Mouse (Mus musculus): ENCODE results near the gene Gnl2. TPM values are rescaled to one million over a fixed set of nuclear protein-coding genes. Genes with fewer than 3 reads are reported as not detected.

Gene Gnl2
- polyA plus RNA-seq, 1 experiment from 2014 or later, result 95.9 TPM

DNA sequence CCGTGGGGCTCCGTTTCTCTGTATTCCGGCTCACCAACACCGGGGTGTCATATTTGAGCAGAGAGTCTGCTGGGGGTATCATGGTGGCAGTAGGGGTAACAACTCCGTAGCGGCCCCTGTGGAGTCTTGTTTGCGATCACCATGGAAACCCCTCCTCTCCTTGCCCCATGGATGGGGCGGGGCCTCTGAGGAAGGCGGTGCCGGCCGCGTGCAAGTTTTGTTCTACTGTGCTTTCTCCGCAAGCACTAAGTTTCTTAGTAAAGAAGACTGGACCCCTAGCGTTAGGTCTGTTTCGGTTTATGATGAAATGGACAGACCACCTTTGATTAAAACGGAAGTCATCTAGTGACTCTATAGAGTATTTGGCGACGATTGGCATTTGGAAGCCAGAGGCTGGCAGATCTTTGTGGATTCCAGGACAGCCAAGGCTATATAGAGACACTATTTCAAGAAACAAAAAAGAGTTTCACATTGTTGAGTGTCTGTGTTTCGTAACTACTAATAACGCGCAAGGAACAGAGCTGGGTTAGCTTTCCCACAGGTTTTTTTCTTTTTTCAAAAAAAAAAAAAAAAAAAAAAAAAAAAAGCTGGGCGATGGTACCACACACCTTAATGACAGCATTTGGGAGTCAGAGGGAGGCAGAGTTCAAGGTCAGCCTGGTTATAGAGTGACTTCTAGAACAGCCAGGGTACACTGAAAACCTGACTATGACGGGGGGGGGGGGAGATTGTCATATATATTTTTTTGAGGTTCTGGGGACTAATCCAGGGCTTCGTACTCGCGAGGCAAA lies 49.3 kb downstream of the Gnl2 start, which contains the start of gene Dnali1:
Dnali1 (minus strand) TSS at position 187 of the 791 bp plus-strand sequence.
- peak within 1 kb of the TSS; percentile 94 for H3K4me2 ChIP-seq (ENCODE audit: low read length)
- 2% methylated on average over 26 of the region's 26 CpGs for WGBS
- H3K27ac ChIP-seq (ENCODE audit: low read length), result peak within 1 kb of the TSS; percentile 63
- no peaks in the 10 kb centered on the region for H3K27me3 ChIP-seq (ENCODE audit: control insufficient read depth, insufficient read depth, low read depth, low read length)
- ATAC-seq, result peak; percentile 53
- peak within 1 kb of the TSS; percentile 90 for H3K4me3 ChIP-seq (ENCODE audit: low read depth, low read length)
- peak within 1 kb of the TSS; percentile 88 for H3K9ac ChIP-seq (ENCODE audit: low read depth, low read length)
- peaks cover 17% of the 10 kb centered on the region for H3K4me1 ChIP-seq (ENCODE audit: control insufficient read depth, insufficient read depth, low read length)
- peaks cover 2% of the 10 kb centered on the region; the same call in 1 of the 2 replicates for H3K36me3 ChIP-seq (ENCODE audit: control insufficient read depth, insufficient read depth, low read length)
- no peaks in the 10 kb centered on the region for H3K9me3 ChIP-seq (replicated peaks; ENCODE audit: control insufficient read depth, low read length, poor library complexity, severe bottlenecking)

- Histone ChIP-seq H3K4me1 (ENCODE audit: control insufficient read depth, insufficient read depth, low read length) (peaks cover 17% of the 10 kb centered on the region), H3K27ac (ENCODE audit: low read length) (peak within 1 kb of the TSS; percentile 63), H3K27me3 (ENCODE audit: control insufficient read depth, insufficient read depth, low read depth, low read length) (no peaks in the 10 kb centered on the region), H3K4me3 (ENCODE audit: low read depth, low read length) (peak within 1 kb of the TSS; percentile 90), H3K4me2 (ENCODE audit: low read length) (peak within 1 kb of the TSS; percentile 94), H3K9ac (ENCODE audit: low read depth, low read length) (peak within 1 kb of the TSS; percentile 88), H3K36me3 (ENCODE audit: control insufficient read depth, insufficient read depth, low read length) (peaks cover 11% of the 10 kb centered on the region), H3K9me3 (replicated peaks; ENCODE audit: control insufficient read depth, low read length, poor library complexity, severe bottlenecking) (no peaks in the 10 kb centered on the region)
- under 1% methylated on average over 67 of the region's 78 CpGs for WGBS
- ATAC-seq, result peak; percentile 92
These were observed 50.3 kb downstream of the Gnl2 start, which contains the start of gene Snip1 for GRCm38 (mm10) chr4:125066490-125067370. Gene Snip1 (plus strand): TSS chr4:125066672.

DNA sequence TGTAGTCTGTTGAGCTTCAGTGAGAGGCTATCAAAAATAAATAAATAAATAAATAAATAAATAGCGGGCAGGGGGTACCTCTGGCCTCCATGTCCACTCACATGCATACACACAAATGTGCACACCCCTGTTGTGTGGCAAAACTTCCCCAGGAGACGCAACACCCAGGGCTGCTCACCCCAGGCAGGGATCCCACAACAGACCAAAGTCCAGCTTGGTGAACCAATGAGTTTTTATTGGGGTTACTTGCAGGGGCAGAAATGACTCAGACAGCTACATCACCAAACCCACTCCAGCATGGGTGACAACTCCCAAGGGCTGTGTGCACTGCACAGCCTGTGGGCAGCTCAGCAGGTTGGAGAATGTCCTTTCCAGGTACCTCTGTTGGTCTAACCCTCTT lies 61.3 kb downstream of the Gnl2 start:
- ATAC-seq, result no peak
- H3K36me3 ChIP-seq (ENCODE audit: control insufficient read depth, insufficient read depth, low read length), result peaks cover 17% of the 10 kb centered on the region
- 92% methylated on average over 2 of the region's 2 CpGs for WGBS

GRCm38 (mm10) chr4:125078698-125079097 lies 62.3 kb downstream of the Gnl2 start:
- Histone ChIP-seq H3K4me1 (ENCODE audit: control insufficient read depth, insufficient read depth, low read length) (no peaks in the 10 kb centered on the region; the same call in 1 of the 2 replicates), H3K27ac (ENCODE audit: low read length) (no peak overlapping the region), H3K4me3 (ENCODE audit: low read depth, low read length) (no peak overlapping the region), H3K9ac (ENCODE audit: low read depth, low read length) (no peak overlapping the region), H3K27me3 (ENCODE audit: control insufficient read depth, insufficient read depth, low read depth, low read length) (no peaks in the 10 kb centered on the region), H3K4me2 (ENCODE audit: low read length) (no peak overlapping the region), H3K9me3 (replicated peaks; ENCODE audit: control insufficient read depth, low read length, poor library complexity, severe bottlenecking) (no peaks in the 10 kb centered on the region), H3K36me3 (ENCODE audit: control insufficient read depth, insufficient read depth, low read length) (peaks cover 13% of the 10 kb centered on the region)
- no peak for ATAC-seq
- WGBS, result 94% methylated on average over 2 of the region's 2 CpGs

More for the DNA sequence above, 61.3 kb downstream of the Gnl2 start:
- no peaks in the 10 kb centered on the region for H3K27me3 ChIP-seq (ENCODE audit: control insufficient read depth, insufficient read depth, low read depth, low read length)
- no peak overlapping the region for H3K27ac ChIP-seq (ENCODE audit: low read length)
- no peaks in the 10 kb centered on the region for H3K4me1 ChIP-seq (ENCODE audit: control insufficient read depth, insufficient read depth, low read length)
- no peaks in the 10 kb centered on the region for H3K9me3 ChIP-seq (replicated peaks; ENCODE audit: control insufficient read depth, low read length, poor library complexity, severe bottlenecking)
- no peak overlapping the region for H3K9ac ChIP-seq (ENCODE audit: low read depth, low read length)
- H3K4me2 ChIP-seq (ENCODE audit: low read length), result no peak overlapping the region
- H3K4me3 ChIP-seq (ENCODE audit: low read depth, low read length), result no peak overlapping the region

DNA sequence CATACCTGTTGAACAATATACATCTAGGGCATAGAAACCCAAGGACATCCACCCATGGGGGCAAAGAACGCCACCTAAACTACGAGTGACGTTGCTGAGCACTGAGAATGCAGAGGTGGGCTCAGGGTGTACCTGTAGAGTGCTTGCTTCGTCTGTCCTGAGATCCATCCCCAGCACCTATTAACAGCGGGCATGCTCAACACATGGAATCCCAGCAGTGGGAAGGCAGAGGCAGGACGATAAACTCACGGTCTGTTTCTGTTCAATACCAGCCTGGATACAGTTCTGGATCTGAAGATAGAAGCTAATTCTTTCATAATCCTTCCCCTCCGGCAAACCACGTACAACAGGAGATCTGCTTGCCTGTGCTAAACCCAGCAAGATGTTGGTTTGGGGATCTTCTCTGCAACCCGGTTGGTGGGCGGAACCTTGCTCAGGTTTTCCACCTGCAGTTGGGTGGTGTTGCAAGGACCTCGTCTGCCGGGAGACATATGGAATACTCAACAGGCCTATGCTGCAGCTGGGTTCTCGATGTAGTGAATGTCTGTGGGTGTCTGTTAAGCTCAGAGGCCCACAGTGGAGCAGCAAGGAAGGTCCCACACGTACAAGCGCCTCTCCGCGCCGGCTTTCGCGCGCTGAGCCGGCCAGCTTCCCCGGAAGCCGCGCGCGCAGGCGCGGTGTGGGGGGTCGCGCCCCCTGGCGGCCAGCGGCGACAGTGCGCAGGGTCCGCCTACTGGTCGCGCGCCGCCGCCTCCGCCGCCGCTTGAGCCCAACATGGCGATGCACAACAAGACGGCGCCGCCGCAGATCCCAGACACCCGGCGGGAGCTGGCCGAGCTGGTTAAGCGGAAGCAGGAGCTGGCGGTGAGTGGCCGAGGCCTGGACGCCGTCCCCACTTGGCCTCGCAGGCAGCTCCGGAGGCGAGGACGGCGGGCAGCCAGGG lies 68.3 kb downstream of the Gnl2 start, which contains the start of gene Meaf6:
Meaf6 (plus strand) TSS at position 732 of the 943 bp plus-strand sequence.
- Histone ChIP-seq H3K36me3 (ENCODE audit: control insufficient read depth, insufficient read depth, low read length) (peaks cover 3% of the 10 kb centered on the region; the same call in 1 of the 2 replicates), H3K4me3 (ENCODE audit: low read depth, low read length) (peak within 1 kb of the TSS; percentile 86), H3K4me2 (ENCODE audit: low read length) (peak within 1 kb of the TSS; percentile 73), H3K27ac (ENCODE audit: low read length) (peak within 1 kb of the TSS; percentile 99), H3K9me3 (replicated peaks; ENCODE audit: control insufficient read depth, low read length, poor library complexity, severe bottlenecking) (no peaks in the 10 kb centered on the region), H3K9ac (ENCODE audit: low read depth, low read length) (peak within 1 kb of the TSS; percentile 90), H3K4me1 (ENCODE audit: control insufficient read depth, insufficient read depth, low read length) (peaks cover 18% of the 10 kb centered on the region), H3K27me3 (ENCODE audit: control insufficient read depth, insufficient read depth, low read depth, low read length) (no peaks in the 10 kb centered on the region)
- WGBS, result 1% methylated on average over 63 of the region's 63 CpGs
- ATAC-seq, result peak; percentile 87

DNA sequence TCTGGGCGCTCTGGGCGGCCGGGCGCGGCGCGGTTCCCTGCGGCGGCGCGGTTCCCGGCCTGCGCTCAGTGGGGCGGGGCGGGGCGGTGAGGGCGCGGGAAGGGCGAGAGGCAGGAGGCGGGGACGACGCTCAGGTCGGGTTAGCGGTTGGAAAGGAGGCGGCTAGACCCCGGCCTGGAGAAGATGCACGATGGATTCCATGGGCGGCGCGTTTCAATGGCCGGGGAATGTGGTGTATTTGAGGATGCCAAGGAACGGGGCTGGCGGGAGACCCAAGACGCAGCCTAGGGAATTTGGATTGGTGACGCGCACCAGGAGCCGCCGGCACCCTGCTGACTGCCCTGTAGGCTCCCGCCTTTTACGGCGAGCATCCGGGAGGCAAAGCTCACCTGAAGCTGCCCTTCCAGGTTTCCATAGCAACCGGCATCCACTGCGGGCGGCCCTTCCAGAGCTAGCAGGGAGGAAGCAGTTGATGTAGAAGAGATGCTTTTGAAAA lies 69.0 kb downstream of the Gnl2 start:
- Histone ChIP-seq H3K4me2 (ENCODE audit: low read length) (peak overlapping the region; percentile 52), H3K27ac (ENCODE audit: low read length) (peak overlapping the region; percentile 99), H3K9ac (ENCODE audit: low read depth, low read length) (peak overlapping the region; percentile 90), H3K36me3 (ENCODE audit: control insufficient read depth, insufficient read depth, low read length) (peaks cover 10% of the 10 kb centered on the region), H3K27me3 (ENCODE audit: control insufficient read depth, insufficient read depth, low read depth, low read length) (no peaks in the 10 kb centered on the region), H3K9me3 (replicated peaks; ENCODE audit: control insufficient read depth, low read length, poor library complexity, severe bottlenecking) (no peaks in the 10 kb centered on the region), H3K4me1 (ENCODE audit: control insufficient read depth, insufficient read depth, low read length) (peaks cover 18% of the 10 kb centered on the region), H3K4me3 (ENCODE audit: low read depth, low read length) (peak overlapping the region; percentile 86)
- under 1% methylated on average over 42 of the region's 45 CpGs for WGBS
- peak; percentile 88 for ATAC-seq

- 94% methylated on average over 5 of the region's 5 CpGs for WGBS
- peaks cover 26% of the 10 kb centered on the region for H3K36me3 ChIP-seq (ENCODE audit: control insufficient read depth, insufficient read depth, low read length)
These were observed 76.6 kb downstream of the Gnl2 start for GRCm38 (mm10) chr4:125093031-125093430.

GRCm38 (mm10) chr4:125096066-125096465 lies 79.7 kb downstream of the Gnl2 start:
- Histone ChIP-seq H3K4me2 (ENCODE audit: low read length) (no peak overlapping the region), H3K4me3 (ENCODE audit: low read depth, low read length) (no peak overlapping the region), H3K9ac (ENCODE audit: low read depth, low read length) (no peak overlapping the region), H3K9me3 (replicated peaks; ENCODE audit: control insufficient read depth, low read length, poor library complexity, severe bottlenecking) (no peaks in the 10 kb centered on the region), H3K27ac (ENCODE audit: low read length) (no peak overlapping the region), H3K36me3 (ENCODE audit: control insufficient read depth, insufficient read depth, low read length) (peaks cover 11% of the 10 kb centered on the region), H3K4me1 (ENCODE audit: control insufficient read depth, insufficient read depth, low read length) (no peaks in the 10 kb centered on the region), H3K27me3 (ENCODE audit: control insufficient read depth, insufficient read depth, low read depth, low read length) (no peaks in the 10 kb centered on the region)
- 89% methylated on average over 5 of the region's 5 CpGs for WGBS
- ATAC-seq, result no peak

More at GRCm38 (mm10) chr4:125093031-125093430, 76.6 kb downstream of the Gnl2 start:
- no peaks in the 10 kb centered on the region for H3K4me1 ChIP-seq (ENCODE audit: control insufficient read depth, insufficient read depth, low read length)
- no peaks in the 10 kb centered on the region for H3K9me3 ChIP-seq (replicated peaks; ENCODE audit: control insufficient read depth, low read length, poor library complexity, severe bottlenecking)
- no peak overlapping the region for H3K4me2 ChIP-seq (ENCODE audit: low read length)
- H3K27ac ChIP-seq (ENCODE audit: low read length), result no peak overlapping the region
- no peak overlapping the region for H3K9ac ChIP-seq (ENCODE audit: low read depth, low read length)
- ATAC-seq, result no peak
- H3K4me3 ChIP-seq (ENCODE audit: low read depth, low read length), result no peak overlapping the region
- no peaks in the 10 kb centered on the region for H3K27me3 ChIP-seq (ENCODE audit: control insufficient read depth, insufficient read depth, low read depth, low read length)
